Mouse (Mus musculus) lung, postnatal 0 days (tissue): ENCODE data around the gene Tnfaip1.

Experiments
- CTCF ChIP-seq: IDR thresholded peaks from 2 replicates; pipeline ENCODE4 v1.5.1; 2016; ENCODE audit warnings: antibody characterized with exemption, mild to moderate bottlenecking
- EP300 ChIP-seq: IDR thresholded peaks from 2 replicates; pipeline ENCODE4 v1.6.1; 2016; ENCODE audit warnings: antibody characterized with exemption, mild to moderate bottlenecking, control low read depth

DNA sequence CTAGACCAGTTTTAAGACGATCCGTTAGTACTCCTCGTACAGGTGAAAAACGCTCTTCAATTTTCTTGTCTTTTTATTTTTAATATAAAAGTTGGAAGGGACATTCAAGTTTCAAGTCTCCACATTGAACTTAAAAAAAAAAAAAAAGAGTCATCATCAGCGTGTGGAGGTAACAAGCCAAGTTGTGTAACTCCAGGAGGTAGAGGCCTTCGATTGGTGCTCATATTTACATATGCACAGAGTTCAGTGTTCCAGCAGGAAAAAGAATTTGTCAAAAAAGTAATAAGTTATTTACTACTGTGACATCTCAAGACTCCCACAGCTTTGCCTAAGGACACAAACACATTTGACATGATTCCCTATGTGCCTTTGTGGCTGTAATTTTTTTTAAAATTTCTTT is 31.5 kb upstream of the Tnfaip1 start:
- no peak for TF ChIP-seq CTCF
- no peak for TF ChIP-seq EP300
